Mouse (Mus musculus): ENCODE measurements around the gene Ctsk. TPM values are rescaled to one million over a fixed set of nuclear protein-coding genes. Genes with fewer than 3 reads are reported as not detected.

Gene Ctsk
- 1 to 10 TPM; 7.1 to 7.2 TPM for total RNA-seq (2021)

DNA sequence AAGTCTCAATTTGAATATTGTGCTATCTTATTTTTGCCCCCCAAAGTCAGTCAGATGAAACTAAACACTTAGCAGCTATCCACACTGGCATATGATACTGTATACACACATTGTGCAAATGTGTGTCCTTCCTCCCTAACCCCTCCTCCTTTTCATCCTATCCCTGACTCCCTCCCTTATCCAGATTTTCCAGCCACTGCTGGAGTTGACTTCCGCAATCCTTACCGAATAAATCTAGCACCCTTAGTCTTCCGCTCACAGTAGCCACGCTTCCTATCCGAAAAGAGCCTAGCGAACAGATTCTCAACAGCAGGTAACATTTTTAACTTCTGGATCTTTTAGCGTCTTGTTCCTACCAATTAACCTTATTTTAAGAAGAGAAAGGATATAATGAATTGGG lies at the start of gene Ctsk:
Ctsk (plus strand) TSS at position 233 of the 400 bp plus-strand sequence.
- intact Hi-C loops (cut with DNase I), result no loop called here
- DNase-seq, result no peak

DNA sequence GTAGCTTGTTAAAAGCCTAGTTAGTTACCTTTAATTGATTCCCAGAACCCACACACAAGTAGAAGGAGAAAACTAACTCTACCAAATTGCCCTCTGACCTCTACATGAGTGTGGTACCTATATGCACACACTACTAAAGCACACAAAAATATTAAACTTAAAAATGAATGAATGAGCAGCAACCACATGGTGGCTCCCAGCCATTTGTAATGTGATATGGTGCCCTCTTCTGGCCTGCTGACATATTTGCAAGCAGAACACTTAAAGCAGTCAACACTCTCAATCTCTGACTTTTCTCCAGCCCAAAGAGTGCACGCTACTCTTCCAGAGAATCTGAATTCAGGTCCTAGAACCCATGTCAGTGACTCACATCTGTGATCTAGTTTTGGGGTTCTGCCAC lies 48.6 kb upstream of the Ctsk start:
- peak; percentile 19 for DNase-seq
- intact Hi-C loops (cut with DNase I), result loop anchor here (5.0 kb wide), 1 partner anchor 103 kb away; no protein-coding TSS in a partner anchor

DNA sequence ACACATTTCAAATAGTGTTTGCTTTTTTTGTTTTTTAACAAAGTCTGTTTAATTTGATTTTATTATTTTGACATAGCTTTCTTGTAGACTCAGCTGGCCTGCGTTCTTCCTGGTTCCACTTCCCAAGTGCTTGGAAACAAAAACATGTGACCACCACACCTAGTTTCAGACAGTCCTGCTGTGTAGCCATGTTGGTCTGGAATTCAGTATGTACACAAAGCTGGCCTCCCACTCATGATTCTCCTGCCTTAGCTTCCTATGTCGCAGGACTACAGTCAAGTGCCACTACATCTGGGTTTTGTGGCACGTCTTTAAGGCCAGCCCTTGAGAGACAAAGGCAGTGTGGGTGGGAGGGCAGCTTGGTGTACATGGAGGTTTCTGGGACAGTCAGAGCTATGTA lies 48.1 kb upstream of the Ctsk start:
- intact Hi-C loops (cut with DNase I), result loop anchor here (5.0 kb wide), 1 partner anchor 104 kb away; no protein-coding TSS in a partner anchor
- no peak for DNase-seq

DNA sequence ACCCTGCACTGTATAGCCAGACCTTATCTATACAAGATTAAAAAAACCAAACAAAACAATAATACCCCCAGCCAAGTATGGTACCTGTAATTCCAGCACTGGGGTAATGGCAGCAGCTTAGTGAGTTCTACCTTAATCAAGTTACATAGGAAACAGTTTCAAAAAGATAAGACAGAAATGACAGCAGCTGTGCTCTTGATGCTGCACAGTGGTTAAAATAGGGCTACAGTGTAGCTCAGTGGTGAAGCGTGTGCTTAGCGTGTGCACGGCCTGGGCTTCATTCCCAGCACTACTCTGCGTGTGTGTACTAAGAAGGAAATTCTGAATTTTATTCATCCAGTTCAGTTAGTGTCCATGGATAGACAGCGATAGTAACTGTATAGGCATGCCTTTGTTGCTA lies 42.7 kb upstream of the Ctsk start:
- DNase-seq, result no peak
- intact Hi-C loops (cut with DNase I), result no loop called here

DNA sequence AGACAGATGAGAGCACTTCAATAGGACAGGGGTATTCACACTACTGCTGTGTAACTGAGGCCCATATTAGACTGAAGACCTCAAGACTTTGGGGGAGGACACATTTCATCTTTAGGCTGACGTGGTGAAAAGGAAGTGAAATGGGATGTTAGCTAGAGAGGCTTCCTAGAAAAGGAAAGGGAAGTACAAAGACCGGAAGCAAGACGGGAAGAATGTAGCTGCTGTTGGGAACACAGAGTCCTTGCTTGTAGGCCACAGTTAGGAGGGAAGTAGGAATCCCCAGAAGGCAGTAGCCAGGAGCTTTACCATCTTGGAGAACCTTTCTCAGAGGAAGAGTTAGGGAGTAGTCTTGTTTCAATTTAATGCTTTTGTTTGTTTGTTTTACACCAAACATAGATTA lies 41.3 kb upstream of the Ctsk start:
- intact Hi-C loops (cut with DNase I), result no loop called here
- no peak for DNase-seq

DNA sequence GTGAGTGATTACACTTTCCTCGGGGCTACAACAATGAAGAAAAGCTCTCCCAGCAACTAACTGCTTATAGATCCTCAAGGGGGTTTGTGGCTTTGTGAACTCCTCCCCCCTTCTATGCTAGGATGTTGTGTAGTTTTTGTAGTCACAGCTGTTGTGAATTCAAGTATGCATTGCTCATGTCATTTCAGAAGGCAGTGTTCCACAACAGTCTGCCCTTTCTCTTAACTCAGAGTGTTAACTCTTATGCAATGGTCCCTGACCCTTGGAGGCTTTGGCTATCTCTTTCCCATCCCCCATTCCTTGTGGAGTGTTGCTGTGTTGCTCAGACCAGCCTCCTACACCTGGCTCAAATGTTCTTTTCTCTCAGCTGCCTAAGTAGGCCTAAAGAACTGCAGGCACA lies 39.7 kb upstream of the Ctsk start:
- DNase-seq, result no peak
- intact Hi-C loops (cut with DNase I), result no loop called here

DNA sequence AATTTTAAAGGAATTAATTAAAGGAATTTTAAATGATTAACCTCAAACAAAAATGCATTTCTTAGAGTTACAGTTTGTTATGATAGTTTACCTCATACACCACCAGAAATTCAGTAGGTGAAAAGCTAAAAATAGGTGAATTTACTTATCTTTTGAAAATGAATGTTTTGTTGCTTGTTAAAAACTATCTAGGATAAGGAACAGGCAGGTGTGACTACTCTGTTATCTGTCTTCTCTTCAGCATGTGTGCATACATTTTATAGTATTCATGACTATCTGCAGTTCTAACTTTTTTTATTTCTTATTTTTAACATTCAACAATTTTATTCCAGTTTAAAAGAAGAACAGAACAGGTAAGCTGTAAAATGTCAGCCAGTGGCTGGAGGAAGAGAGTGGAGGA lies 35.2 kb upstream of the Ctsk start:
- no peak for DNase-seq
- intact Hi-C loops (cut with DNase I), result no loop called here

DNA sequence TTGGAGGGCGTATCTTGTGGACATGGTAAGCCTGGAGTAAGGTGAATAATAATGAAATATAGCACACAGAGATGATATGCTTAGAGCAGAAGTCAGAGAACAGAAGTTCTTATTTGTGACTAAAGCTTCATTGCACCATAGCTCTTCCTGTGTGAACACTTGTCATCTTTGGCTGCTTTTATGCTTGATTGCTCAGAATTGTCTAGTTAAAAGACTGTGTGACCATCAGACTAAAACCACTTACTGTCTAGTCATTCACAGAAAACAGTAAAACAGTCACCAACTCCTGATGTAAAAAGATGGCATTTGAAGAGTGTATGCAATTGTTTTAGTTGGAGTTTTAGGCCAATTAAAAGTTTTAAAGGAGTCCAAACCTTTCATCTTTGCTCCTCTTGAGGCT lies 20.1 kb upstream of the Ctsk start:
- no peak for DNase-seq
- intact Hi-C loops (cut with DNase I), result no loop called here

DNA sequence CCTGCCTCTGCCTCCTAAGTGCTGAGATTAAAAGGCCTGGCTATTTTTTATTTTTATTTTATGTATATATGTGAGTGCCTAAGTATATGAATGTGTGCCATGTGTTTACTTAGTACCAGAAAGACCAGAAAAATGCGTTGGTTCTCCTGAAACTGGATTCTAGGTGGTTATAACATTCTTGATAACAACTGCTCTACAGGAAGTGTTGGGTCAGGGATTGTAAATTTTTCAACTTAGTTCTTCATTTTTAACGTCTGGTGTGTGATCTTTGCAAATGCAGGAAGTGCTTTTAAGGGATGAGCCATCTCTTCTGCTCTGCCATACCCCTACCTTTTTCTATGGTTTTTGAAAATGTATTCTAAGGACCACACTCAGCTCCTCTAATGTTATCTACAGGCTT lies 12.6 kb upstream of the Ctsk start:
- intact Hi-C loops (cut with DNase I), result loop anchor here (10.0 kb wide), 2 partner anchors 288 to 348 kb away; no protein-coding TSS in a partner anchor
- no peak for DNase-seq

DNA sequence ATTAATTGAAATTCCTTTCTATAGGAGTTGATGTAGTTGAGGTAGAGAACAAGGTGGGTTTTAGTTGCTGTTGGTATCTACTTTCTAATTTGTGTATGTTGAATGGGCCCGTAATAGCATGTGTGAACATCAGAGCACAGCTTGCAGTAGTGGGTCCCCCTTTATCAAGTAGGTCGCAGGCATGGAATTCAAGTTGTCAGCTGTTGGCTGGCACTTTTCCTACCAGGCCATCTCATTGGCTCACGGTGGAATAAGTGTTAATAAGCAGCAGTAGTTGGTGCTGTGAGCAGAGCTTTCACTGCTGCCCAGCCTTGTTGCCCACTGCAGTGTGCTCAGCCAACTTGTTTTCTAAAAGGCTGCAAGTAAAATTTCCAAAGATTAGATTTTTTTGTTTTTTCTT lies 10.4 kb upstream of the Ctsk start:
- no peak for DNase-seq
- intact Hi-C loops (cut with DNase I), result loop anchor here (10.0 kb wide), 2 partner anchors 286 to 346 kb away; no protein-coding TSS in a partner anchor

DNA sequence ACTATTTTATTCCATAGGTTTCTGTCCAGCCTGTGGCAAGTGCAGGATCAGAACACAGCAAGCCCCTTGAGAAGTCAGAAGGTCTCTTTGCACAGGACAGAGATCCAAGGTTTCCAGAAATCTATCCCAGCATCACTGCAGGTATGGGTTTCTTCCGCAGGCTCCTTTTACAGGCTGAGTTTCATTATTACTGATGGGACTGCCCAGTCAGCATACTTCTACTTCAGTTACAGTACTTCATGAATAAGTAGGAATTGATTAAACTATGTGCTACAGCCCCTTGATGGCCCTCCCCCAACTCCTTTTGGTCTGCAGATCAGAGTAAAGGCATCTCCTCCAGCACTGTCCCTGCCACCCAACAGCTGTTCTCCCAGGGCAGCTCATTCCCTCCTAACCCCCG lies 8.8 kb upstream of the Ctsk start:
- DNase-seq, result no peak
- intact Hi-C loops (cut with DNase I), result loop anchor here (5.0 kb wide), 1 partner anchor 143 kb away; no protein-coding TSS in a partner anchor

DNA sequence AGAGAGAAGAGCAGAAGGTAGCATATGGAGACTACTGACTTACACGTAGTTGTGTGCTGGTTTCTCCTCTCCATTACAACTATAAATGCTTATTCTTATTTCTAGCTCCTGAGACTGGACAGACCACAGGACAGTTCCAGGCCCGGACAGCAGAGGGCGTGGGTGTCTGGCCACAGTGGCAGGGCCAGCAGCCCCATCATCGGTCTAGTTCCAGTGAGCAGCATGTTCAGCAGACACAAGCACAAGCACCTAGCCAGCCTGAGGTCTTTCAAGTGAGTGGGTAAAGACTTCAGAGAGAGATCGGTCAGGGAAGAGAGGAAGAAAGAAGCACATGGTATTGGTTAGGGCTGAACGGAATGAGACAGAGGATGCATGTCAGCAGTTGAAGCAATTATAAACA lies 4.7 kb upstream of the Ctsk start:
- peak; percentile 65 for DNase-seq

DNA sequence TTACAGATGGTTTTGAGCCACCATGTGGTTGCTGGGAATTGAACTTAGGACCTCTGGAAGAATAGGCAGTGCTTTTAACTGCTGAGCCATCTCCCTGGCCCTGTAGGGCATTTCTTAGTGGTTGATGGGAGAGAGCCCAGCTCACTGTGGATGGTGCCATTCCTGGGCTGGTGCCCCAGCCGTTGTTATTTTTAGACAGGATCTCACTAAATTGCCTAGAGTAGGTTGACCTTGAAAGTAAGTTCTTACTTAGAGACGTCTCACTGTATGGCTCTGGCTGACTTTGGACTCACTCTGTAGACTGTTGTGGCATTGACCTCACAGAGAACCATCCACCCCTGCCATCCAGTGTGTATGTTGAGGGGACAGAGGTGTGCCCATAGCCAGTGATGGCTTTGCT lies 827 bp upstream of the Ctsk start:
- intact Hi-C loops (cut with DNase I), result no loop called here
- DNase-seq, result no peak

More for the DNA sequence above, 4.7 kb upstream of the Ctsk start:
- intact Hi-C loops (cut with DNase I), result loop anchor here (5.0 kb wide), 1 partner anchor 147 kb away; no protein-coding TSS in a partner anchor

DNA sequence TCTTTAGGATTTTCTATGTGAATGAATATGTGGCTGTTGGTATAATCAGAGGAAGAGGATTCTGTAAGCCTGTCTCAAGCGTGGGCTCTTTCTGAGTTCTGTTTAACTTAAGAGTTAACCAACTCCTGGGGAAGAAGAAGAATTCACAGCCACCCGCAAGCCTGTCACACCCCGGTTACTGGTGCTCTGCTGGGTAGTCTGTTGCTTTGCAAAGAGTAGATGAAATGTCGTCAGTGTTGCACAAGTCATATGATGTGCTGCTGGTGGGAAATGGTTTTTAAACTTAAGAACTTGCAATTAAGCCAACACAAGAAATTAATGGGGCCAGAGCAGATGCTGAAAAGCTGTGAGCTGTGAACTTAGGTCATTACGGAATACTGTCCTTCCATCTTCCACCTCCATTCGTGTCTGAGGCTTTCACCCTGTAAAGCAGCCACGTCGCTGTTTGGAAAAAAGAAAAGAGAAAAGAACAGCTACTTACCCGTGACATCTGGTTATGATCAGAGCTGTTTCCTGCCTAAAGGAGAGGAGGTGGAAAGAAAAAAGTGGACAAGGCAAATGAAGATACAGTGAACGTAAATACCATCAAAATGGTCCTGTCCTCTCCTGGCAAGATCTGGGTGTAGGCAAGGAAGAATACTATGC lies 562 bp downstream of the Ctsk start:
- DNase-seq, result no peak
- intact Hi-C loops (cut with DNase I), result no loop called here

DNA sequence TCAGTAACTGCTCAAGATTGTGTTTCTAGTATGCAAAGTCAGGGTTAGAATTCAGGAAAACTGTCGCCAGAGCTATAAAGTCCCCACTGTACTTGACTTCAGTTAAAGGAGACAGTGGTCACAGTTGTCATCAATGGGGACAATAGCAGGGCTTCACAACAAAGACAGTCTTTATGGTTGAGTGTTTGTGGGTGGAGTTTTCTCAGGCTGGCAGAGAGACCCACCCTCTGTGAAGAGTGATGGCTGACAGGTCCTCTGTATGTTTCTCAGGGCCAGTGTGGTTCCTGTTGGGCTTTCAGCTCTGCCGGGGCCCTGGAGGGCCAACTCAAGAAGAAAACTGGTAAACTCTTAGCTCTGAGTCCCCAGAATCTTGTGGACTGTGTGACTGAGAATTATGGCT lies 3.3 kb downstream of the Ctsk start:
- no peak for DNase-seq
- intact Hi-C loops (cut with DNase I), result no loop called here

DNA sequence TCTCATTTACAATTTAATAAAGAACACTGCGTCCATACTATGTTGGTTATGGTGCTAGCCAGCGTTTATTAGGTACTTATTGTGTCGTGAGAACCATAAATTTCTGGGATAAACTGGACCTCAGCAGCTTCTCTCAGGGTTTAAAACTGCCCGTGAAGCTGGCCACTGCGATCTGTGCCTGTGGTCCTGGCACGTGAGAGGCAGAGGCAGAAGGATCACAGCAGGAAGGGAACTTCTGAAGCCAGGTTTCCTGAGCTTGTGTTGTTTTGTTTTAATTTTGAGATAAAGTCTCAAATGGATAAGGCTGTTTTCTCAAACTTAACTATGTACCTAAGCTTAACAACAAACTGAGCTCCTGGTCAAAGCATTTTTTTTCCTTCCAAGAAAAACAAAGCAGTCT lies 10.3 kb downstream of the Ctsk start:
- peak; percentile 62 for DNase-seq
- intact Hi-C loops (cut with DNase I), result no loop called here

DNA sequence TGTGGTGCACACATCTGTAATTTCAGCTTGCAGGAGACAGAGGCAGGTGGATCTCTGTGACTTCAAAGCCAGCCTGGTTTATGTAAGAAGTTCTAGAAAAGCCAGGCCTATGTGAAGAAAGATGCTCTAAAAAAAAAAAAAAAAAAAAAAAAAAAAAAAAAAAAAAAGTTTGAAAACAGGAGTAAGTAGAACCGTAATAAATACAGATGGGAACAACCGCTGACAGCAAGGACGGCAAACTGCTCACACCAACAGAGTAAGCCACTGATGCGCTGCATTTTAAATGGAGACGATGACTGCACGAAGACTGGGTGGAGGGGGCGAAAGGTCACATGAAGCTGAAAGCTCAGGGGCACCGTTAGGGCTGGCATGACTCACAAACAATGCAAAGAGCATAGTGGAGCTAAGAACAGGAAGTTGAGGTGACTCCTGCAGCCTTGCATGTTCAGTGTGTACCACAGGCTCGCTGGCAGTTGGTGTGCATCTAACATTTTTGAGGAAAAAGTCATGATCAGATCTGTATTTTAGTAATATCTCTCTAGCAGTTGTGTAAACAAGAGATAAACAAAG lies 12.6 kb downstream of the Ctsk start:
- intact Hi-C loops (cut with DNase I), result no loop called here
- DNase-seq, result no peak

DNA sequence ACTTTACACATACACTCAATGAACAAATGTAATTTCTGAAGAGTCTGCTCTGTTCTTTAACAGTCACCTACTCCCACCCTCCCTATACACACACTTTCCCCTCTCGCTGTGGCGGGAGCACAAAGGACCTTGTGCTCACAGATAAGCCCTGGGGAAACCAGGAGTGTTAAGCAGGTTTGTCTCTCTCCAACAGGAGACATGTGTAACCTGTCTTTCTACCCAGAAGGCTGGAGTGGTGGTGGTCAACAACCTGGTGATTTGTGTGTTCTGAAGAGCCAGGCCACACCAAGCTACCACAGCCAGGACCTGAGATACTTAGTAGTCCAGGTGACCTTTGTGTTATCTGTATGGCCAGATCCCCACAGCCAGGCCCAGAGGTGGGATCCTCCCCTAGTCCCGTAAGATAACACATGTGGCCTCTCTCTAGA lies 17.6 kb downstream of the Ctsk start:
- intact Hi-C loops (cut with DNase I), result no loop called here
- no peak for DNase-seq

DNA sequence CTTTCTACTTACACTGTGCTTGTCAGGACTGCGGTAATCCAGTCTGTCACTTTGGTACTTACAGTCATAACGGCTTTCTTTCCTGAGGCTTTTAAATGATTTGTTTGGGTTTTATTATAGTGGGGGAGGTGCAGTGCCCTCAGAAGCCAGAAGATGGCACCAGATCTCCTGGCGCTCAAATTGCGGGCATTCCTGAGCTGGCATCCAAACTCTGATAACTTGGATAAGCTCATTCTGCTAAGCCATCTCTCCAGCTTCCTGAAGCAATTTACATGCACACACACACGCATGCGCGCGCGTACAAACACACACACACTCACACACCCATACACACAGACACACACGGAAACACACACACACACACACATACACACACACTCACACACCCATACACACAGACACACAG lies 18.4 kb downstream of the Ctsk start:
- peak; percentile 61 for DNase-seq
- intact Hi-C loops (cut with DNase I), result no loop called here

DNA sequence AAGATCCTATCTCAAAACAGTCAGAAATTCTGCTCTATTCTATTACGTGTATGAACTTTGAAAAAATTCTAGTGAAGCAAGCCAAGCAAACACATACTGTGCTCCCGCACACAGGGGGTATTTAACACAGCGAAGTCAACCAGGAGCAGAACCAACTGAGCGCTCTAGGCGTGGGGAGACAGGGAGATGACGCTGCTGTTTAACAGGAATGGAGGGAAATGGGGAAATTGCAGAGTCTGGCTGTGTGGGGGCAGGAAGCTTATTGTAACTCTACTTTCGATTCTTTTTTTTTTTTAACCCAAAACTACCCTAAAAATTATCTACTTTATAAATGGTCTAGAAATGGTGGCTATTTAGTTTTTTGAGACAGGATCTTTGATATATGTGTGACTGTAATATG lies 19.8 kb downstream of the Ctsk start:
- DNase-seq, result no peak
- intact Hi-C loops (cut with DNase I), result no loop called here

DNA sequence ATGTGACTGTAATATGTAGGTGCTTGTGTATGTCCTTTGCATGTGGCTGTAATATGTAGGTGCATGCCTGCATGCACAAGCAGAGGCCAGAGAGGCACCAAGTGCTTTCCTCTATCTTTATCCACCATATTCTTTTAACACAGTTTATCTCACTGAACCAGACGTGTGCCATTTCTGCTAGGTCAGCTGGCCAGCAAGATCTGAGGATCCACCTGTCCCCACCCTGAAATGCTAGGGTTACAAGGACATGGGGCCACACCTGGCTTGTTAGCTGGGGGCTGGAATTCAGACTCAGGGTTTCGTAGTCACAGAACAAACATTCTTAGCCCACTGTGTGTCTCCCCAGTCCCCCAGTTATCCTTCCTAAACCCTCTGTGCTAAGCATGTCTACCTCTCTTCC lies 20.3 kb downstream of the Ctsk start:
- intact Hi-C loops (cut with DNase I), result no loop called here

DNA sequence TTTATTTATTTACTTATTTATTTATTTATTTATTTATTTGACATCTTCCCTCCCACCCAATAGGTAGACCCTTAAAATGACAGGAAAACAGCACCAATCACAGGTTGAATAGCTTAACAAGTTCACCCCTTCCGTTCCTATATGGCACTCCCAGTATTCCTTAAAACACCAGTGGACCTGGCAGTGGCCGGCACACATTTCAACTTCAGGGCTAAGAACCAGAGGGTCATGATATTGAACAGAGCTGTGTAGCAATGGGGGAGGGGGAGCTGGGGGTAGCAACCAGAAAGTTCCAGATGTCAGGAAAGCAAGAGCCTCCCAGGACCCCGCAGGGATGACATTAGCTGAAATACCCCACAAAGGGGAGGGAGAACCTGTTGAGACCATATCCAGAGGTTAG lies 21.0 kb downstream of the Ctsk start:
- intact Hi-C loops (cut with DNase I), result no loop called here
- DNase-seq, result no peak

More for the DNA sequence above, 20.3 kb downstream of the Ctsk start:
- no peak for DNase-seq

DNA sequence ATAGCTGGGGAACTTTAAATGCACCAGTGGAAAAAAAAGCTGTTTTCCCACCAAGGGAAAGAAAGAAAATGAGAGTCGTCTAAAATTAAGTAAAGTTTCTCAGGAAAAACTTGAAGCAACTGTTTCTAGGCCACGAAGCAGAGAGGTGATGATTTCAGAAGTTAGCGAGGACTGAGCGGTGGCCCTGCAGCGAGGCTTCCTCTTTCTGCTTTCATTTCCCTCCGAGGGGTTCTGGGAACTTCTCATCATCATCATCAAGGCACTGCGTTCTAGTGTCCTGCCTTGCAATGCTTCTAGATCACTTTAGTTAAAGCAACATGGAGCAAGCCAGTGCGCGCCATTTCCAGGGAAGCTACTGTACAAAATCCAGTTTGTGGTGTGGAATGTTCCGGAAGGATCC lies 22.1 kb downstream of the Ctsk start:
- no peak for DNase-seq
- intact Hi-C loops (cut with DNase I), result no loop called here
